Mouse (Mus musculus) megakaryocyte, embryonic 14.5 days (primary cell): ENCODE results near the gene Trim2. TPM values are rescaled to one million over a fixed set of nuclear protein-coding genes. Genes with fewer than 3 reads are reported as not detected.

Source experiments
- H3K27me3 ChIP-seq: replicated peaks from 2 replicates; pipeline ENCODE3; 2012; ENCODE audit warnings: inconsistent platforms
- H3K36me3 ChIP-seq: replicated peaks from 2 replicates; pipeline ENCODE3; 2012; ENCODE audit warnings: low read length, inconsistent platforms, mixed read lengths
- H3K4me1 ChIP-seq: 2 replicates; pipeline ENCODE4 v1.6.1; 2012; ENCODE audit warnings: inconsistent platforms
- H3K4me3 ChIP-seq: replicated peaks from 2 replicates; pipeline ENCODE3; 2012; ENCODE audit warnings: moderate library complexity, mild to moderate bottlenecking, inconsistent platforms
- H3K9me3 ChIP-seq: 2 replicates; pipeline ENCODE4 v1.6.1; 2012; ENCODE audit warnings: inconsistent platforms
- FLI1 ChIP-seq: IDR thresholded peaks from 2 replicates; pipeline ENCODE4 v1.6.1; 2012; ENCODE audit warnings: low read length, inconsistent platforms, mixed read lengths
- GATA1 ChIP-seq: IDR thresholded peaks from 3 replicates; pipeline ENCODE4 v1.6.1; 2012; ENCODE audit warnings: mixed read lengths, low read length, inconsistent platforms, borderline replicate concordance
- polyA plus RNA-seq: library from polyadenylated mRNA; stranded (reverse); fragments of >175 nt; gene quantifications from 2 replicates; pipeline ENCODE4 v1.2.3, GENCODE M21; 2012; ENCODE audit warnings: low replicate concordance; ENCODE audit not compliant: insufficient read depth

Gene Trim2
- polyA plus RNA-seq, 1 experiment: not detected

GRCm38 (mm10) chr3:84156105-84156504, 150.6 kb downstream of the Trim2 start:
- Histone ChIP-seq H3K4me3 (peak overlapping the region; percentile 93), H3K4me1 (peaks cover 12% of the 10 kb centered on the region), H3K9me3 (peaks cover 2% of the 10 kb centered on the region), H3K27me3 (peaks cover 7% of the 10 kb centered on the region), H3K36me3 (no peaks in the 10 kb centered on the region)
- TF ChIP-seq FLI1 (no peak), GATA1 (no peak)

DNA sequence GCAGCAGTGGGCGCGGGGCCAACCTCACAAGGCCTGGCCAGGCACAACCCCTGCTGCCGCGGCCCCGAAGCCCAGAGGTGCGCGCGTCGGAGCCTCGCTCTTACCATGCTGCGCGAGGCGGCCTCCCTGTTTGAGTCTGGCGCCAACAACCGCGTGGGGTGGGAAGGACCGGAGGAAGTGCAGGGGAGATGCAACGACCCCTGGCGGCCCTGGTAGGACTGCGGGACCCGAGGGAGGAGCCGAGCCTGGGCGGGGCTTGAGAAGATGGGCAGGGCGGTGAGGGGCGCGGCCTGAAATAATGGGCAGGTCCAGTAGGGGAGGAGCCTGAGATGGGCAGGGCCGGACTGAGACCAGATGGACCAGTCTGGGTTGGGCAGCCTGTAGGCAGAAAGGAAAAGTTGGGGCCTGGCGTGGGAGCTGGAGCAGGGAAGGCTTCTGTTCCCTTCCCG, 151.1 kb downstream of the Trim2 start, which contains the start of gene Mnd1:
Mnd1 (minus strand) TSS at position 229 of the 449 bp plus-strand sequence.
- peaks cover 2% of the 10 kb centered on the region for H3K36me3 ChIP-seq
- TF ChIP-seq FLI1 (no peak), GATA1 (no peak)
- H3K4me1 ChIP-seq: peaks cover 12% of the 10 kb centered on the region
- peaks cover 6% of the 10 kb centered on the region for H3K9me3 ChIP-seq
- peaks cover 5% of the 10 kb centered on the region for H3K27me3 ChIP-seq
- peak within 1 kb of the TSS; percentile 93 for H3K4me3 ChIP-seq

- TF ChIP-seq GATA1 (no peak), FLI1 (no peak)
- Histone ChIP-seq H3K27me3 (peaks cover 4% of the 10 kb centered on the region), H3K9me3 (peaks cover 6% of the 10 kb centered on the region), H3K4me1 (peaks cover 12% of the 10 kb centered on the region), H3K4me3 (peak overlapping the region; percentile 93), H3K36me3 (peaks cover 2% of the 10 kb centered on the region)
Observed at GRCm38 (mm10) chr3:84155146-84155545, 151.5 kb downstream of the Trim2 start.

DNA sequence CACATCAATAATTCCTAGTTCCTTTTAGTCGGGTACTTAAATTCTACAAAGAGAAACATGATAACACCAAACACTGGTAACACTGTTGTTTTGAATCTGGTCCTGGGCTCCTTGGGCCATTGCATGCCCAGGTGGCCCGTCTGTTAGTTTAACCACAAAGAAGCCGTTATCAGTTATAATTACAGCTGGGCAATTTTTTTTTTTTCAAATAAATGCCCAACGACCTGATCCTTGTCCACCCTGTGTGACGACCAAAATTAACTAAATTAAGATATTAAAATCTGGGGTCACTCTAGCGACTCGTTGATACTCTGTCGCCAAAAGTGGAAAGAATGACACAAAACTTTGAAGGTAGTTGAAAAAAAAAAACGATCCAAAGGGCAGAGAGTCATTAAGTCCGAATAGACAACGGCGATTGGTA, 151.9 kb downstream of the Trim2 start:
- Histone ChIP-seq H3K36me3 (peaks cover 2% of the 10 kb centered on the region), H3K9me3 (peaks cover 6% of the 10 kb centered on the region), H3K4me1 (peaks cover 12% of the 10 kb centered on the region), H3K4me3 (peak overlapping the region; percentile 93), H3K27me3 (peaks cover 2% of the 10 kb centered on the region)
- no peak for TF ChIP-seq GATA1
- no peak for TF ChIP-seq FLI1

GRCm38 (mm10) chr3:84149831-84150230, 156.8 kb downstream of the Trim2 start:
- H3K4me3 ChIP-seq: no peak overlapping the region
- H3K4me1 ChIP-seq: no peaks in the 10 kb centered on the region
- no peak for TF ChIP-seq FLI1
- TF ChIP-seq GATA1: no peak
- H3K9me3 ChIP-seq: peaks cover 6% of the 10 kb centered on the region
- peaks cover 2% of the 10 kb centered on the region for H3K36me3 ChIP-seq
- H3K27me3 ChIP-seq: no peaks in the 10 kb centered on the region

GRCm38 (mm10) chr3:84140947-84141346, 165.7 kb downstream of the Trim2 start:
- no peaks in the 10 kb centered on the region for H3K27me3 ChIP-seq
- no peaks in the 10 kb centered on the region for H3K36me3 ChIP-seq
- no peaks in the 10 kb centered on the region for H3K9me3 ChIP-seq
- no peak overlapping the region for H3K4me3 ChIP-seq
- no peak for TF ChIP-seq GATA1
- no peaks in the 10 kb centered on the region for H3K4me1 ChIP-seq

- H3K9me3 ChIP-seq: no peaks in the 10 kb centered on the region
- H3K4me3 ChIP-seq: no peak overlapping the region
- H3K27me3 ChIP-seq: no peaks in the 10 kb centered on the region
- TF ChIP-seq GATA1 (no peak), FLI1 (no peak)
- H3K36me3 ChIP-seq: peaks cover 4% of the 10 kb centered on the region
- no peaks in the 10 kb centered on the region; the same call in 1 of the 2 replicates for H3K4me1 ChIP-seq
Observed at GRCm38 (mm10) chr3:84136509-84136908, 170.2 kb downstream of the Trim2 start.

GRCm38 (mm10) chr3:84135933-84136332, 170.7 kb downstream of the Trim2 start:
- Histone ChIP-seq H3K4me3 (no peak overlapping the region), H3K9me3 (no peaks in the 10 kb centered on the region), H3K27me3 (no peaks in the 10 kb centered on the region), H3K4me1 (no peaks in the 10 kb centered on the region; the same call in 1 of the 2 replicates), H3K36me3 (peaks cover 4% of the 10 kb centered on the region)
- TF ChIP-seq FLI1 (no peak), GATA1 (no peak)

- no peaks in the 10 kb centered on the region; the same call in 1 of the 2 replicates for H3K4me1 ChIP-seq
- no peaks in the 10 kb centered on the region for H3K27me3 ChIP-seq
- peaks cover 4% of the 10 kb centered on the region for H3K36me3 ChIP-seq
- H3K9me3 ChIP-seq: no peaks in the 10 kb centered on the region
- no peak overlapping the region for H3K4me3 ChIP-seq
- TF ChIP-seq GATA1: no peak
- TF ChIP-seq FLI1: no peak
Observed at GRCm38 (mm10) chr3:84135387-84135786, 171.3 kb downstream of the Trim2 start.

DNA sequence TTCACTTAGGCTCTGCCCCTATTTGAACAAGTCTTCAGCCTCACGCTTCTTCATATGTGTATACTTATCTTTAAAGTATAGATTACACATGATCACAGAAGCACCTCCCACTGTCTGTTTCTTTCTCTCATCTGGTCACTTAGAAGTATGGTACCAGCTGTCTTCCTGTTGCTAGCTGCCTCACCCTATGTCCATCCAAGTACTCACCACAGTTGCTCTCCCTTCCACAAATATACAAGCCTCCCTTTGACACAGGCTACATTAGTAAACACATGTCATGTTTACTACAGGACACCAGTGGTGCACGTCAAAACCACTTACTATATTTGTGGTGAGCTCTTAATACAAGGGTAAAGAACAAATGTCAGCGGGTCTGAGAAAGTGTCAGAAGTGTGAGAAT, 175.3 kb downstream of the Trim2 start:
- TF ChIP-seq GATA1 (no peak), FLI1 (no peak)
- Histone ChIP-seq H3K4me3 (no peak overlapping the region), H3K36me3 (peaks cover 4% of the 10 kb centered on the region), H3K9me3 (no peaks in the 10 kb centered on the region), H3K27me3 (no peaks in the 10 kb centered on the region), H3K4me1 (peaks cover 22% of the 10 kb centered on the region)

- TF ChIP-seq FLI1: no peak
- no peak for TF ChIP-seq GATA1
- Histone ChIP-seq H3K36me3 (peaks cover 4% of the 10 kb centered on the region), H3K9me3 (no peaks in the 10 kb centered on the region), H3K4me3 (no peak overlapping the region), H3K4me1 (peaks cover 28% of the 10 kb centered on the region), H3K27me3 (no peaks in the 10 kb centered on the region)
Observed at GRCm38 (mm10) chr3:84130776-84131175, 175.9 kb downstream of the Trim2 start.
